In genomic region chr5:86841261-86841660, GRCm38 (mm10) we compare ENCODE assay signal across 7 mouse cellular contexts. TPM values are rescaled to one million over a fixed set of nuclear protein-coding genes. Genes with fewer than 3 reads are reported as not detected.
A peak's percentile ranks its signal among the peaks of the same experiment; 100 is the strongest.
DNase-seq lines count a peak whose midpoint lies in the region; ATAC-seq and TF ChIP-seq lines count a peak whose summit lies in the region.
"Not testable (repeated sequence)": the region's sequence is repeated elsewhere in the genome, so short reads cannot be mapped to it uniquely, and the experiment has no call there.

No protein-coding gene starts in this region.

- not testable (repeated sequence) for H3K4me3 ChIP-seq in gastrocnemius, adult 2 months; layer of hippocampus, adult 2 months; lung, embryonic 14.5 days (ENCODE audit: low read depth, low read length); stomach, postnatal 0 days (ENCODE audit: low read depth, low read length)

- not testable (repeated sequence) for H3K36me3 ChIP-seq in lung, embryonic 14.5 days (ENCODE audit: insufficient read depth); stomach, postnatal 0 days (ENCODE audit: control insufficient read depth, insufficient read depth, low read length)

- not testable (repeated sequence) for TF ChIP-seq EP300 in stomach, postnatal 0 days (optimal IDR thresholded peaks at IDR 0.05)

- H3K9ac ChIP-seq in lung, embryonic 14.5 days; stomach, postnatal 0 days (ENCODE audit: low read length): not testable (repeated sequence)

- TF ChIP-seq CTCF in gastrocnemius, adult 2 months (IDR thresholded peaks at IDR 0.05): peak; percentile 10; the same call in 1 of the 2 replicates
- TF ChIP-seq CTCF in layer of hippocampus, adult 2 months (conservative IDR thresholded peaks at IDR 0.05): peak; percentile 55
- TF ChIP-seq CTCF in lung, embryonic 14.5 days (IDR thresholded peaks at IDR 0.05; ENCODE audit: low read depth): peak; percentile 8; the same call in 1 of the 2 replicates
- peak; percentile 28 for TF ChIP-seq CTCF in stomach, postnatal 0 days (IDR thresholded peaks at IDR 0.05; ENCODE audit: low read depth)

- not testable (repeated sequence) for H3K4me2 ChIP-seq in lung, embryonic 14.5 days; stomach, postnatal 0 days (replicated peaks; ENCODE audit: low read depth)

- not testable (repeated sequence) for H3K27ac ChIP-seq in gastrocnemius, adult 2 months; layer of hippocampus, adult 2 months; lung, embryonic 14.5 days (ENCODE audit: low read depth); stomach, postnatal 0 days (replicated peaks)

- not testable (repeated sequence) for H3K4me1 ChIP-seq in lung, embryonic 14.5 days (ENCODE audit: insufficient read depth); stomach, postnatal 0 days (replicated peaks; ENCODE audit: control insufficient read depth, insufficient read depth)

- not testable (repeated sequence) for H3K27me3 ChIP-seq in lung, embryonic 14.5 days (ENCODE audit: insufficient read depth, low read length); stomach, postnatal 0 days (ENCODE audit: control insufficient read depth, insufficient read depth, low read length)

- intact Hi-C loops in gastrocnemius, adult 2 months (cut with DNase I): not testable (repeated sequence)

- H3K9me3 ChIP-seq in lung, embryonic 14.5 days (ENCODE audit: low read depth, low read length); stomach, postnatal 0 days (ENCODE audit: control insufficient read depth, low read length): not testable (repeated sequence)

- peak; percentile 61 for ATAC-seq in CD4-positive, CD25-positive, alpha-beta regulatory T cell, adult 4 months
- not testable (repeated sequence) for ATAC-seq in lung, embryonic 14.5 days (ENCODE audit: insufficient read depth); stomach, postnatal 0 days (ENCODE audit: low FRiP score, low TSS enrichment)

- peak; percentile 32 for DNase-seq in R1 (ENCODE audit: low read depth, low spot score)
- not testable (repeated sequence) for DNase-seq in gastrocnemius, adult 2 months; layer of hippocampus, adult 2 months (ENCODE audit: low spot score in 2 of 2); lung, embryonic 14.5 days; stomach, postnatal 0 days (ENCODE audit: low spot score)
- DNase-seq in induced T-regulatory cell, adult 2 months (ENCODE audit: low read depth): peak; percentile 20

RNA-seq across cellular contexts. Expression of gene Ythdc1, which starts 37.2 kb away (rescaled TPM):
- polyA plus RNA-seq in CD4-positive, CD25-positive, alpha-beta regulatory T cell, adult 4 months (2017; shearing (Covaris generic)): 10 to 100 TPM; 74.9 to 83.7 TPM
- 10 to 100 TPM; 29.1 to 29.2 TPM for total RNA-seq in gastrocnemius, adult 2 months (2021)
- total RNA-seq in layer of hippocampus, adult 2 months (2021): 10 to 100 TPM; 64.5 to 65.3 TPM
- polyA plus RNA-seq in lung, embryonic 14.5 days (2014; fragmentation: Nextera tagmentation; extraction: Ambion mirVana): 45.1 and 46.1 TPM in 2 replicates
- polyA plus RNA-seq in stomach, postnatal 0 days (2015; fragmentation: Nextera tagmentation; extraction: Ambion mirVana): 17.8 and 18.4 TPM in 2 replicates
